Mouse (Mus musculus) megakaryocyte, embryonic 14.5 days (primary cell): ENCODE measurements around the gene Exoc2.

Experiments
- FLI1 ChIP-seq: IDR thresholded peaks from 2 replicates; pipeline ENCODE4 v1.6.1; 2012; ENCODE audit warnings: low read length, inconsistent platforms, mixed read lengths
- GATA1 ChIP-seq: IDR thresholded peaks from 3 replicates; pipeline ENCODE4 v1.6.1; 2012; ENCODE audit warnings: mixed read lengths, low read length, inconsistent platforms, borderline replicate concordance

- no peak for TF ChIP-seq GATA1
- TF ChIP-seq FLI1, result no peak
Observed at GRCm38 (mm10) chr13:30960714-30961113, 13.2 kb downstream of the Exoc2 start.
